8 mouse cellular contexts compared by ENCODE assay signal in genomic region chr17:43611586-43611985, GRCm38 (mm10). TPM values are rescaled to one million over a fixed set of nuclear protein-coding genes. Genes with fewer than 3 reads are reported as not detected.
DNase-seq lines count a peak whose midpoint lies in the region; ATAC-seq and TF ChIP-seq lines count a peak whose summit lies in the region.

No protein-coding gene starts in this region.

- peak; percentile 32; the same call in 1 of the 2 replicates for TF ChIP-seq EP300 in heart, adult 2 months (IDR thresholded peaks at IDR 0.05; ENCODE audit: insufficient read depth, low read depth, low read length)

- 15% methylated on average over 7 of the region's 7 CpGs for WGBS in heart, adult 2 months

- H3K4me3 ChIP-seq in heart, adult 2 months: no peak overlapping the region

- H3K27ac ChIP-seq in heart, adult 2 months: no peak overlapping the region

- no peaks in the 10 kb centered on the region for H3K79me2 ChIP-seq in heart, adult 2 months (replicated peaks; ENCODE audit: control insufficient read depth, insufficient read depth, low read length)

- peak; percentile 11 to 57 for DNase-seq in heart, adult 2 months
- DNase-seq in heart, postnatal 25 days (ENCODE audit: low spot score): no peak
- peak; percentile 50 to 52 for DNase-seq in cerebellum, postnatal 36 days
- peak; percentile 50 to 58 for DNase-seq in heart, postnatal 14 days
- DNase-seq in layer of hippocampus, postnatal 14 days (ENCODE audit: low spot score in 2 of 2): peak; percentile 57 to 66
- peak; percentile 3 for DNase-seq in skeletal muscle tissue, adult 2 months (ENCODE audit: low read depth, low spot score)

- no peak for TF ChIP-seq POLR2A in heart, adult 2 months (IDR thresholded peaks at IDR 0.05; ENCODE audit: insufficient read depth, low read depth, low read length)

- H3K9ac ChIP-seq in heart, adult 2 months (ENCODE audit: low read depth, low read length): no peak overlapping the region

- ATAC-seq in activated CD4-positive, CD25-positive, alpha-beta regulatory T cell, adult 4 months: peak; percentile 36
- ATAC-seq in megakaryocyte-erythroid progenitor cell, adult 5-6 weeks (replicated peaks; ENCODE audit: low FRiP score, low TSS enrichment, poor library complexity, severe bottlenecking): peak; percentile 68

- no peaks in the 10 kb centered on the region for H3K4me1 ChIP-seq in heart, adult 2 months (ENCODE audit: control insufficient read depth, insufficient read depth, low read length)

- intact Hi-C loops in heart, adult 2 months (cut with DNase I): no loop called here
- intact Hi-C loops in heart, postnatal 25 days (cut with DNase I): loop anchor here (1.0 to 5.0 kb wide), 3 partner anchors 93 to 599 kb away; no protein-coding TSS in a partner anchor
- intact Hi-C loops in heart, postnatal 14 days (cut with DNase I): loop anchor here (1.0 kb wide), 2 partner anchors 93 to 346 kb away; no protein-coding TSS in a partner anchor

- no peaks in the 10 kb centered on the region for H3K27me3 ChIP-seq in heart, adult 2 months (ENCODE audit: control insufficient read depth, insufficient read depth, low read length)

- H3K36me3 ChIP-seq in heart, adult 2 months (ENCODE audit: control insufficient read depth, insufficient read depth, low read length): no peaks in the 10 kb centered on the region

- TF ChIP-seq CTCF in heart, adult 2 months (IDR thresholded peaks at IDR 0.05): peak; percentile 82

RNA-seq across cellular contexts. Expression of gene Tdrd6, which starts 18.5 kb away (rescaled TPM):
- not detected for total RNA-seq in heart, adult 2 months (2021)
- 0.02 and 0.03 TPM in 2 replicates for polyA plus RNA-seq in heart, adult 2 months (2012; rRNA removed)
- not detected for total RNA-seq in heart, postnatal 25 days (2021)
- not detected for polyA plus RNA-seq in activated CD4-positive, CD25-positive, alpha-beta regulatory T cell, adult 4 months (2017; shearing (Covaris generic))
- total RNA-seq in heart, postnatal 14 days (2021): under 1 TPM in 1 of 2 experiments, not detected in 1; 0.05 TPM
- under 1 TPM; 0.38 to 0.55 TPM for total RNA-seq in layer of hippocampus, postnatal 14 days (2021)
- not detected in 2 replicates for total RNA-seq in megakaryocyte-erythroid progenitor cell, adult 5-6 weeks (2014; fragmentation: Nextera tagmentation)
- total RNA-seq in megakaryocyte-erythroid progenitor cell, adult 5-6 weeks (2017): not detected in 2 replicates

RNA-seq across cellular contexts. Expression of gene Pla2g7, which starts 43.7 kb away (rescaled TPM):
- total RNA-seq in heart, adult 2 months (2021): 1 to 10 TPM; 5.8 to 6.2 TPM
- 3.5 and 5.3 TPM in 2 replicates for polyA plus RNA-seq in heart, adult 2 months (2012; rRNA removed)
- total RNA-seq in heart, postnatal 25 days (2021): 1 to 10 TPM; 5.9 to 6.2 TPM
- polyA plus RNA-seq in activated CD4-positive, CD25-positive, alpha-beta regulatory T cell, adult 4 months (2017; shearing (Covaris generic)): under 1 TPM in 1 of 2 experiments, not detected in 1; 0.89 TPM
- 1 to 10 TPM; 5.1 to 7.2 TPM for total RNA-seq in heart, postnatal 14 days (2021)
- total RNA-seq in layer of hippocampus, postnatal 14 days (2021): 10 to 100 TPM; 90.7 to 93.7 TPM
- total RNA-seq in megakaryocyte-erythroid progenitor cell, adult 5-6 weeks (2014; fragmentation: Nextera tagmentation): not detected in 2 replicates
- not detected in 2 replicates for total RNA-seq in megakaryocyte-erythroid progenitor cell, adult 5-6 weeks (2017)

RNA-seq across cellular contexts. Expression of gene Slc25a27, which starts 55.4 kb away (rescaled TPM):
- 1 to 10 TPM; 2.2 to 2.3 TPM for total RNA-seq in heart, adult 2 months (2021)
- polyA plus RNA-seq in heart, adult 2 months (2012; rRNA removed): 3.2 and 4.9 TPM in 2 replicates
- total RNA-seq in heart, postnatal 25 days (2021): 1 to 10 TPM; 2.4 to 2.5 TPM
- polyA plus RNA-seq in activated CD4-positive, CD25-positive, alpha-beta regulatory T cell, adult 4 months (2017; shearing (Covaris generic)): 1 to 10 TPM; 2.6 TPM
- 1 to 10 TPM; 3.6 to 4.8 TPM for total RNA-seq in heart, postnatal 14 days (2021)
- total RNA-seq in layer of hippocampus, postnatal 14 days (2021): 10 to 100 TPM; 30.3 to 34.8 TPM
- 3.4 and 4.6 TPM in 2 replicates for total RNA-seq in megakaryocyte-erythroid progenitor cell, adult 5-6 weeks (2014; fragmentation: Nextera tagmentation)
- total RNA-seq in megakaryocyte-erythroid progenitor cell, adult 5-6 weeks (2017): 5.1 TPM in 1 of 2 replicates, not detected in the other

RNA-seq across cellular contexts. Expression of gene Cyp39a1, which starts 55.6 kb away (rescaled TPM):
- 1 to 10 TPM; 3.5 to 4.9 TPM for total RNA-seq in heart, adult 2 months (2021)
- polyA plus RNA-seq in heart, adult 2 months (2012; rRNA removed): 2.1 and 5.0 TPM in 2 replicates
- total RNA-seq in heart, postnatal 25 days (2021): 1 to 10 TPM; 4.4 to 4.8 TPM
- 1 to 10 TPM in 1 of 2 experiments, under 1 TPM in 1; 0.61 to 1.2 TPM for polyA plus RNA-seq in activated CD4-positive, CD25-positive, alpha-beta regulatory T cell, adult 4 months (2017; shearing (Covaris generic))
- 1 to 10 TPM; 6.2 to 6.5 TPM for total RNA-seq in heart, postnatal 14 days (2021)
- 1 to 10 TPM in 1 of 2 experiments, under 1 TPM in 1; 0.99 to 1.6 TPM for total RNA-seq in layer of hippocampus, postnatal 14 days (2021)
- not detected in 2 replicates for total RNA-seq in megakaryocyte-erythroid progenitor cell, adult 5-6 weeks (2014; fragmentation: Nextera tagmentation)
- total RNA-seq in megakaryocyte-erythroid progenitor cell, adult 5-6 weeks (2017): not detected in 2 replicates

Comparison
In these comparisons a context has a peak if more than half of its experiments do, and no peak if none do; other contexts are left out.
1. RNA of gene Pla2g7, which starts 43.7 kb away (total RNA-seq): 90.7 to 93.7 TPM in layer of hippocampus, postnatal 14 days; 5.1 to 7.2 TPM in heart, postnatal 14 days, 5.8 to 6.2 TPM in heart, adult 2 months, 5.9 to 6.2 TPM in heart, postnatal 25 days and not detected in megakaryocyte-erythroid progenitor cell, adult 5-6 weeks; every median in the first group is over 10 times any median in the second.
2. RNA of gene Slc25a27, which starts 55.4 kb away (total RNA-seq): 30.3 to 34.8 TPM in layer of hippocampus, postnatal 14 days; 3.6 to 4.8 TPM in heart, postnatal 14 days, 3.4 to 5.1 TPM in megakaryocyte-erythroid progenitor cell, adult 5-6 weeks, 2.4 to 2.5 TPM in heart, postnatal 25 days and 2.2 to 2.3 TPM in heart, adult 2 months; every median in the first group is over 4 times any median in the second.